Mouse (Mus musculus) kidney, postnatal 10 days (tissue): ENCODE data around the gene Eef2kmt.

Experiments used
- DNase-seq: peaks from one replicate; pipeline ENCODE4 v3.0.0; 2021; ENCODE audit warnings: mixed read lengths

Gene Eef2kmt

DNA sequence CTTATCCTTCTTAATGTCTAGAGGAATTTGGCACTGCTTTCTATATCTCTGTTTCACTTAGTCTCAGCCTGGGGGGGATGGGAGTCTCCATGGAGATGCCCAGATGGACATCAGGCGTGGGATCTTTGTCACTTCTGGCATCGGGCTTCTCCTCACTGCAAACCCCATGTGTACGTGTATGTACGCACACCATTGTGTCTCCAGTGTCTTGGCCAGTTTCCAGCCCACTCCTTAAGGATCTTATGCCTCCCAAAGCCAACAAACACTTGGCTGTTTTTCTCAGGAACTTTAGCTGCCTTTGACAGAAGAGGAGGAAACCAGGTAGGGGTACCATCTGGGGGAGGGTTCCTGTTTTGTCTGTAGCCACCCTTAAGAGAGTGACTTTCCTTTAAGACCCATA, 34.4 kb downstream of the Eef2kmt start:
- peak; percentile 19 for DNase-seq

DNA sequence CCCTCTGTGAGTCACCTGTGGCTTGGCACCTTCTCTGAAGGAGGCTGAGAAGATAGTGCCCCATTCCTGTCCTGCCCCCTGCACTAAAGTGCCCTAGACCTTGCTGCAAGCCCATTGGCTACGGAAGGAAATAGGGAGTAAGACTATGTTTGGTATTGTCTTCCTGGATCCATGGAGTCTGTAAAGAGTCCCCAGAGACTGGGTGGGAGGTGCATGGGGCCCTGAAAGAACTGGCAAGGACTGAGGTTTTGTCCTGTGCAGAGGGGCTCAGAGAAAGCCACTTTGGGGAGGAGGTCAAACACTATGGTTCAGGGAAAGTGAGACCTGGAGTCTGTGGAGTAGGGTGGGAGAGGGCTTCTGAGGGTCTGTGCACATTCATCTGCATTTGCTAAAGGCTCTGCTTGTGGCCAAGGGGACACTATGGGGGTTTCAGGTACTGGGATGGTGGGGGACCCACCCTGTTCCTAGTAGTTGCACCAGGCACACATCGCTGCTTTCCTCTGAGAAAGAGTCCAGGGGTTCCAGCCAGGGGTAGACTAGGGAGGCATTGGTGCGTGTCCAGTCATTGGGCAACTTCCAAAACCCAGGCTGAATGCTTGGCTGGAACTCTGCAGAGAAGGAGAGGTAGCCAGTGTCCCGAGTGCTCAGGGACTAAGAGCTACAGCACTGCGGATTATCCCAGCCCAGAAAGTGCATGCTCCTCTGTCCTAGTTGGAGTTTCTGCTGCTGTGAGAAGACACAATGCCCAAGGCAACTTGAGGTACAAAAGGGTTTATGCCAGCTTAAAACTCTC, 38.2 kb downstream of the Eef2kmt start:
- DNase-seq, result peak; percentile 59

DNA sequence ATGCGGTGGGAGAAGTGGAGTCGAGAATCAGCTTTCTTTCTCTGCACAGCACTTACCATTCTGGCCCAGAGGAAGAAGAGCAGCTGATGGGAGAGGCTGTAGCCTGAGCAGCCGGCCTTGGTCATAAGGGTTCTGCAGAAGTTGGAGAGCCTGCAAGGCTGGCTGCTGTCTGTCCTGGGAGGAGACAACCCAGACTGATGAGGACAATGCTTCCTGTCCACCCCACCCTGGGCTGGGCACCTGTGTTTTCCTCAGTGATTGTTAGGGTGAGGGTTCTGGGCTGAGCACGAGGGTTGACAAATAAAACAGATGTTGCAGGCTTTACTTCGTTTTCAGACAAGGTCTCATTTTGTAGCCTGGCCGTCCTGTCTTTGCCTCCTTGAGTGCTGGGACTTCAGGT, 39.1 kb downstream of the Eef2kmt start:
- no peak for DNase-seq

DNA sequence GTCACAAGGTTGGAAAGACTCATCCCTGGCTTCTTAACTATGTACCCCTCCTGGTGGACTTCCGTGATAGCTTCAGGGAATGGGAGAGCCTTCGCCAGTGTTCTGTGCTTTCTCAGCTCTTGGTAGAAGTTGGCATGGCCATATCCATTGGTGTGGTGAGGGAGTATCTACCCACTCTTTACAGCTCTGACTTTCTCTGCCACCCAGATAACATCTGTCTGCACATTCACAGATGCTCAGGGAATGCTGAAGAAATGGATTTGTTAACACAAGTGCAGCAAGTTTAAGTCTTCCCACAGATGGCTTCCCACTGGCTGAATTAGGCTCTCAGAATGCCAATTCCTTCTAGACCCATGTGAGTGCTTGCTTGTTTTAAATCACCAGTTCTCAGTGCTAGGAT, 41.7 kb downstream of the Eef2kmt start:
- DNase-seq, result no peak

DNA sequence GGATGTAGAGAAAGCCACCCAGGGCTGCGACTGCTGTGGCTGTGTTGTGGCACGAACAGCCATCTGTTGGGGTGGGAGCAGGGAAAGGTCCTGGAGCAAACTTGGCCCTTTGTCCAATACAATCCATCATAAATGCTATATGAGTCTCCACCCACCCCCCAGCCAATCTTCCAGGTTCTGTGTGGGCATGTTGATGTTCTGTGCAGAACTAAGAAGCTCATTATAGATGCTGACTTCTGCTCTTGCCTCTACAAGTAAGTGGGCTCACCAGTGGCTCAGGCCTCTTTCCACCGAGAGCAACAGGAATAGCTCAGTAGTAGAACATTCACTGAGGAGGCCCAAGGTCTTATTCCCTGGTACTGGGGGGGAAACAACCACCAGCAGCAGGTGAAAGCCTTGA, 43.6 kb downstream of the Eef2kmt start:
- DNase-seq, result no peak

DNA sequence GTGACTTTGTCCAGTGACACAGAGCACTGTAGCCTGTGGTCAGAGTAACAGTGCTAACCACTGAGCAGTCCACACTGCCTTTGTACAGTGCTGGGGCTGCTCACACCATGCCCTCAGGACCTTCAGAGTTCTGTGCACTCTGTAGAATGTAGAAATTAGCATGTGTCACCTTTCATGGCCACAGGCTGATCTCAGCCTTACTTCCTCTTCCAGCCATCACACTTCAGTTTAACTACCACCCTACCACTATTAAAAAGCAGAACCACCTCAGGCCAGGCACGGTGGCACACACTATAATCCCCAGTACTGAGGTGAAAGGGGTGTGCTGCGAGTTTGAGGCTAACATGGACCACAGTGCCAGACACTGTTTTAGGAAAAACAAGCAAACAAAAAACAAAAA, 45.4 kb downstream of the Eef2kmt start:
- DNase-seq, result no peak

DNA sequence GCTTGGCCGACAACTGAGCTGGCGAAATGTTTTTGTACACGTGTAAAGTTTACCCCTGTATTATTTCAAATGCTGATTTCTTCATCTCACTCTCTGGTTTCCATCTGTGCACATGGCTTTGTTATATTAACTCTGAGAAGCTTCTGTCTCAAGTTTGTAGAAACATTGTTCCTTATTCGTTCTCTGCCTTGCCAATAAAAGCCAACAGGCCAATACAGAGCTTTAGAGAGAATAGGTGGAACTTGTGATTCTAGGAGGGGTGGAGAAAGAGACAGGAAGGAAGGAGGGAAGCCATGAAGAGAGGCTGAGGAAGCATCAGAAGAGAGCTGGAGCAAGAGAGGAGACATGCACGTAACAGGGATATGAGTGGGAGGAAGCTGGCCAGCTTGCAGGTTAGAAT, 49.7 kb downstream of the Eef2kmt start:
- no peak for DNase-seq

DNA sequence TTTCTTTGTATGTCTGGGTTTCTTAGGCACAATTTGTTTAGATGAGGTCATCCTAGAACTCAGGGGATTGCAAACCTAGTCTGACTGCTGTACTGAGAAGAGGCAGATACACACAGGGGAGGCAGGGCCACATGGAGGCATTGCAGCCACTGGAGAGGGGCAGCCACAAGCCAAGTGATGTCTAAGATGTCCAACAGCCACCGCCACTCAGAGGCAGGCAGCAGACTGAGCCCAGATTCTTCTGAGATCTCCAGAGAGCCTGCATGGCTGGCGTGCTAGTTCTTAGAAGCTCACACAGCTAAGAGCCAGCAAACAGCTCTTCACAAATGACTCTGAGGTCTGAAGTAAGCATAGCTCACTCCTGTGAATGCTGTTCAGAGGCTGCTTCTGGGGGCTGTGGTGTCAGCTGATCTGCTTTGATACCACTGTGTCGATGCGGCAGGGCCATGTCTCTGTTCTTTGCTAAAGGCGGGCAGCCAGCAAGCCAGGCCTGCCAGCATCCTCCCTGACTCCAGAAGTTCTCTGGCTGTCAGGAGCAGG, 50.3 kb downstream of the Eef2kmt start:
- no peak for DNase-seq

DNA sequence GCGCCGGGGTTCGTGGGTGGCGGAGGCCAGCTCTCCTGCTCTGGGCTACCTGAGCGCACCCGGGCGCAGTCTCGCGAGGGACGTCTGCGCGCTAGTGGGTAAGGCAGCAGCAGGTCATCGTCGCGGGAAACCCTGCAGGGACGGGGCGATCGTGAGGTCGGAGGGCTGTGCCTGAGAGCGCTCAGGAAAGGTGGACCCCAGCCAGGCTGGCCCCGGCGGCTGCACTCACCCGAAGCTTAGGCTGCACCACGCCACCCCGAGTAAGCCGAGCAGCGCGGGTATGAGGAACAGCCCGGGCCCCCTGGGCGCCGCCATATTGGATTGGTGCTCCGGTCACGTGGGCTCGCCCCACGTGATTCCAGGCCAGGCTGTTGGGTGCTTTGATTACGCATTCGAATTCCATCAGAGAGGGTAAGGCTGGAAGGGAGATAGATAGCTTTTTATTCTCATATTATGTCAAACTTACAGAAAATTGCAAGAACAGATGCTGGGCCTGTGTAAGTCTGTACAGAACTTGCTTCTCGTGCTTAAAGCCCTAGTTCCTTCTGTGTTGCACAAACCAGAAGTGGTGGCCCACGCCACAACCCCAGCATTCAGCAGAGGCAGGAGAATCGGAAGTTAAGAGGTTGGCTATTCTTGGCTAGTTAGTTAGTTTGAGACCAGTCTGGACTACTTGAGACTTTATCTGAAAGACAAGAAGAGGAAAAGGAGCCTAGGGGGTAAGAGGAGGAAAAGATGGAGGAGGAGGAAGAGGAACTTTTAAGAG, 51.9 kb downstream of the Eef2kmt start, which contains the start of gene Nagpa:
Gene Nagpa (minus strand): TSS at position 345 of the 766 bp plus-strand sequence.
- DNase-seq, result peak; percentile 89

DNA sequence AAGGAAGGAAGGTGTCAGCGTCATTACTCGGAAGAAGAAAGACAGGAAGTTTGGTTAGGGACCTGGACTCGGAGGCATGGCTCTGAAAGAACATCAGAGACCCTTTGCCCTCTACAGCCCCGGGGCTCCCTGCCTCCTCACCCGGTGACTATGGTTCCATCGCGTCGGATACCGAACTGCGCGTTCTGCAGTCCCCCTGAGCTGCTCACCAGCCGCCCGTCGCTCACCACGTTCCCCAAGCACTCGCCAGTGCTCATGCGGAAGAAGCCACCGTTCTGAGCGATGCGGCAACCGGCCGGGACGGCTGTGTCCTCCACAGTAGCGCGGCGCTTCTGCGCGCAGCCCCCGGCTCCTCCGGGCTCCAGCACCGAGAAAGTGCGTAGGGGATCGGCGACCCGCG, 52.6 kb downstream of the Eef2kmt start:
- peak; percentile 46 for DNase-seq

DNA sequence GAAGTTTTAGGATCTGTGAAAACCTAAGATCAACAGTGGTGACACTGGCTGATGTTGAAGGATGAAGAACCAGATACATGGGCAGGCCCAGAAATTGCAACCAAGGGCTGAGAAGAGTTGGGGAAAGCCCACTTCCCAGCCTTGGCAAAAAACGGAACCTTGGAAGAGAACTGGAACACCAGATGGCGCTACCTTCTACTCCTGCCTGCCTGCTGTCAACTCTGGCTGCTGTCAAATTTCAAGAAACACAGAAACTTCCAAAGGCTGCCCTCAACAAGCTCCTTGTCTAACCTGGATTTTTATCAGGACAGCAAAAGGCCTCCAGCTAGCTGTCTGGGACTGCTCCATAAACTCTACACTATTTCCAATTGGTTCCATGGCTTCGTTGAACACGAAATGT, 53.1 kb downstream of the Eef2kmt start:
- DNase-seq, result peak; percentile 70

DNA sequence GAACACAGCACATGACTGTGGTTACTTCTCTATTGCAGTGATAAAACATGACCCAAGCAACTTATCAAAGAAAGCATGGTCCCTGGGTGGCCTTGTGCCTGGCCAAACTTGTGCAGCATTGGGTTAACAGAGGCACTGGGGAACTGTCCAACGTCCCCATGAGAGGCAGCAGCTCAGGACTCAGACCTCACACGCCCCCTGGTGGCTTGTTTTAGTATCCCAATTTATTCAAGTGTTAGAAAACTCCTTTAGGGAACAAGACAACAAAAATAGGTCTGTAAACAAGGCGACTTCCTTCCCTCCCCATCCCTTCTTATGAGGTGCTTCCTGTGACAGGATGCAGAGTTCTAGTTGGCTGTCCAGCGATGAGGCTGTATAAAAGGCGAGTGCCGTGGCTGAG, 60.7 kb downstream of the Eef2kmt start:
- peak; percentile 74 for DNase-seq
